Mouse (Mus musculus): Measurements from ENCODE around the gene Kcnh2. TPM values are rescaled to one million over a fixed set of nuclear protein-coding genes. Genes with fewer than 3 reads are reported as not detected.

The Kcnh2 gene
- polyA plus RNA-seq, 1 experiment from 2014 or later: 2.7 TPM

DNA sequence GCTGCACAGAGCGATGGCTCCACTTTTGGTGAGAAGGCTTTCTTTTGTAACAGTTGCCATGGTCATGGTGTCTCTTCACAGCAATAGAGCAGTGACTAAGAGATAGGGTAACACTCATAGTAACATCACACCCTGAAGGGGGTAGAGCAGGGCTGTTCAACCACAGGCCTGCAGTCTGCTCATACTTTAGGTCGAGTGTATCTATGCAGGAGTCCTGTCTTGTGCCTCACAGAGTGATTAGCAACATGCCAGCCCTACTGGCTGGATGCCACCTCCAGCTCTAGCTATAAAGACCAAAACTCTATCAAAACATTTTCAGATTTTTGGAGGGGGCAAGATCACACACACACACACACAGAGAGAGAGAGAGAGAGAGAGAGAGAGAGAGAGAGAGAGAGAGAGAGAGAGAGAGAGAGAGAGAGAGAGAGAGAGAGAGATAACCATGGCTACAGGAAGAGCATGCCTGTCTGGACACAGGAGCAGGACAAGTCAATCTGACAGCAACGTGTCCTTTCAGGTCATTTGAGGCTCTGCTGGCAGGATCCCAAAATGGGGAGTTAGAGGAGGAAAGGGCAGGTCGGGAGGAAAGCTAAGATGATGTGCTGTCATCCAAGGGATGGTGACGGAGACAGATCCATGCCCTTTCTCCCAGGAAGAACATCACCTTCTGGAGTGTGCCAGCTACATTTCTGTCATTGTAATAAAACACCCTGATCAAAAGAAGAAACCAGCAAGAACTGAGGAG is 51.4 kb downstream of the Kcnh2 start:
- Histone ChIP-seq H3K4me3 (no peak overlapping the region), H3K27ac (no peak overlapping the region), H3K9ac (no peak overlapping the region), H3K27me3 (no peaks in the 10 kb centered on the region), H3K9me3 (peaks cover under 1% of the 10 kb centered on the region; the same call in 1 of the 2 replicates), H3K4me2 (replicated peaks) (no peak overlapping the region), H3K36me3 (no peaks in the 10 kb centered on the region), H3K4me1 (no peaks in the 10 kb centered on the region)
- WGBS: 57% methylated on average over 5 of the region's 5 CpGs
- ATAC-seq (ENCODE audit: low FRiP score, low read depth): no peak

DNA sequence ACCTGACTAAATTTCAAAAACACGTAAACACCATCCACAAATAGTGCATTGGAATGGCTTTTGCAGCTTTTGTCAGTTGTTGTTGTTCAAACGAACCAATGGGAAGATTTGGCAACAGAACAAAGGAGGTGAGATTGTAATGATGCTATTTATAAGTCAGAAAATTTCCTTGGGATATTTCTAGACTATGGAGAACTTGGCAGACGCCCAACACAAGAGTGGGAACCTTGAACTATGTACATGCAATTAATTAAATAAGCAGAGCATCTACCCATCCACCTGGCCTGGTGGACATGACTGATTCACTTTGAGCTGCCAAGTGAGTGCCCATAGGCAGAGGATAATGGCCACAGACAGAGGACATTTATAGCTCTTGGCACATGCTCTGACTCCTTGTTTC is 59.5 kb downstream of the Kcnh2 start:
- no peak overlapping the region for H3K9ac ChIP-seq
- no peak overlapping the region for H3K4me3 ChIP-seq
- ATAC-seq (ENCODE audit: low FRiP score, low read depth): no peak
- no peaks in the 10 kb centered on the region for H3K4me1 ChIP-seq
- H3K27me3 ChIP-seq: peaks cover 4% of the 10 kb centered on the region; the same call in 1 of the 2 replicates
- H3K36me3 ChIP-seq: no peaks in the 10 kb centered on the region
- no peak overlapping the region for H3K4me2 ChIP-seq (replicated peaks)
- H3K27ac ChIP-seq: no peak overlapping the region
- WGBS: 67% methylated on average over 3 of the region's 3 CpGs
- peaks cover 7% of the 10 kb centered on the region; the same call in 1 of the 2 replicates for H3K9me3 ChIP-seq

DNA sequence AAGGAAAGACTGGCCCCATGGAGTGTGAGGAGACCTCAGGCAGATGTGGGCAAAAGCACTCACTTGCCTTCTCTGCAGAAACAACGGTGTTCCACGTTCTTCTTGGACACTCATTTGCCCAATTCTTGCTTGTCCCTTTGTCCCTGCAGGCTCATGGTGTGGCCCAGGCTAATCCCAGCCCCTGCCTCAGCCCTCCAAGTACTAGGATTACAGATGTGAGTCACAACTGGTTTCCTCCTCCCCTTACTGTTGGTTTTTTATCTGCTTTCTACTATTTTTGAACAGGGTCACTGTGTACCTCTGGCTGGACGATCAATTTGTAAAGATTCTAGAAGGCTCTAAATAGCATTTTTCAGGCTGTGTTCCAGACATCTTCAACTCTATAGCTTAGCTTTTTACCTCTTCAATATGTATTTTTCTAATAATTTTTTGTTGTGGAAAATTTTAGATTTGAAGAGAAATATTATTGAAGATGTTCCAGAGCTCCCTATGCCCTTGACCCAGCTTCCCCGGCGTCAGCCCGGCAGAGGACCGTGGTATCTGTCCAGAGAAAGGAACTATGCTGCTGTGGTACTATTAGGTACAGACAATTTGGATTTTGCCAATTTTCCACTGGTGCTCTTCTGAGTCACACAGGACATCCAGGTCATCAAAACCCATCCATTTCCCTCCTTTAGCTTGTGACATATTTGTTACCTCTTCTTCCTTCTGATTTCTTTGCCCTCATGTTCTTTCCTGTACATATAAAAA is 65.0 kb downstream of the Kcnh2 start:
- Histone ChIP-seq H3K27ac (no peak overlapping the region), H3K9me3 (no peaks in the 10 kb centered on the region), H3K4me1 (no peaks in the 10 kb centered on the region), H3K9ac (no peak overlapping the region), H3K4me3 (no peak overlapping the region), H3K4me2 (replicated peaks) (no peak overlapping the region), H3K27me3 (peaks cover 4% of the 10 kb centered on the region; the same call in 1 of the 2 replicates), H3K36me3 (no peaks in the 10 kb centered on the region)
- 84% methylated on average over 7 of the region's 7 CpGs for WGBS
- ATAC-seq (ENCODE audit: low FRiP score, low read depth): no peak

DNA sequence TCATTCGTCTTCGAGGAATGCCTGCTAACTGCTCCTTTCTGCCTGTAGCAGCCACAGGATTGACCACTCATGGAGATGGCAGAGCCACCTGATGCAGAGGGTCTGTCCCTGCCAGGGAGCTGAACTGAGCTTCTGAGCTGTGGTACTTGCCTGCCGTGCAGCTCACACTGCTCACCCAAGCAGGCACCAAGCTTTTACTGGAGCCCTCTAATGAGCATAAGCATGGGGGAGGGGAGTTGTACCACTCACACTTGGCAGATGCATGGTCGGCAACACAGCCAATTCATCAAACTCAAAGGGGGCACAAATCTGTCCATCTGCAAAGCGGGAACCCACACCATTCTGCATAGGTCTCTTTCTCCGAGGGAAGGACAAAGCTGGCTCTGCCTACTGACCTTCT is 67.3 kb downstream of the Kcnh2 start:
- no peak for ATAC-seq (ENCODE audit: low FRiP score, low read depth)
- Histone ChIP-seq H3K4me3 (no peak overlapping the region), H3K9me3 (no peaks in the 10 kb centered on the region), H3K27me3 (peaks cover 4% of the 10 kb centered on the region; the same call in 1 of the 2 replicates), H3K4me2 (replicated peaks) (no peak overlapping the region), H3K4me1 (no peaks in the 10 kb centered on the region), H3K36me3 (no peaks in the 10 kb centered on the region), H3K27ac (no peak overlapping the region), H3K9ac (no peak overlapping the region)
- WGBS: 74% methylated on average over 6 of the region's 6 CpGs

DNA sequence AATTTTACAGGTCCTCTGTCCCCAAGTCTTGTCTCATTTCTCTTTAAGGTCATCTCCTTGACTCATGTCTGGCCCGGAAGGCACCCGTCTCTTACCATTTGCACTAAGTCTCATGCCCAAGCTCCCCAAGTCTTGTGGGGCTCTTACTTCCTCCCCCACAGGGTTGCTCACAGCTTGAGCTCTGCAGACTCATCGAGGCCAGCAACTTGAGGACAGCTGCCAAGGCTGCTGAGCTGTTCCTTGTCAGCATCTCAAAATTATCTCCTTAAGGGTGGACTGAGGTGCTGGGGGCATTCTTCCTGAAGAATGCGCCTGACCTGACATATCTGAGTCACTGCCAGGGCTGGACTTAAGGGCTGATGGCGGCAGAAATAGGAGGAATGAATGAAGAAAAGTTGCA is 68.2 kb downstream of the Kcnh2 start:
- no peak for ATAC-seq (ENCODE audit: low FRiP score, low read depth)
- 74% methylated on average over 5 of the region's 5 CpGs for WGBS
- Histone ChIP-seq H3K27me3 (no peaks in the 10 kb centered on the region), H3K9me3 (no peaks in the 10 kb centered on the region), H3K27ac (no peak overlapping the region), H3K4me2 (replicated peaks) (no peak overlapping the region), H3K36me3 (no peaks in the 10 kb centered on the region), H3K9ac (no peak overlapping the region), H3K4me1 (no peaks in the 10 kb centered on the region), H3K4me3 (no peak overlapping the region)

DNA sequence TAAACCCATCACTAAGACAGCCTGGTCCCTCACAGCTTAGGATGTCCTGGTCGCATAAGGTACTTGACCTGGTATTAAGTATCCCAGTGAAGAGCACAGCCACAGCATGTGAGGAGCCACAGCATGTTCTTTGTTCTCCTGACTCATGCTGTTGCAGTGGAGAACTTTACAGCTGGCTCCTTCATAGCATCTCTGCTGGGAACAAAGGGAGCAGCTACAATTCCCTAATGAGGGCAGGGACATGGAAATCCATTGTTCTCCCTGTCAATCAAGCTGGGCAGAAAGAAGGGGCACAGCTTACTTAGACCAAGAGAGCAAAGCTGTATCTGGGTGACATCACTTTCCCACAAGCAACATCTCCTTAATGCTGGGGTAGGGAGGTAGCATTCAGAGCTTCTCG is 70.9 kb downstream of the Kcnh2 start:
- WGBS: 75% methylated on average over 2 of the region's 2 CpGs
- H3K4me2 ChIP-seq (replicated peaks): no peak overlapping the region
- ATAC-seq (ENCODE audit: low FRiP score, low read depth): no peak

DNA sequence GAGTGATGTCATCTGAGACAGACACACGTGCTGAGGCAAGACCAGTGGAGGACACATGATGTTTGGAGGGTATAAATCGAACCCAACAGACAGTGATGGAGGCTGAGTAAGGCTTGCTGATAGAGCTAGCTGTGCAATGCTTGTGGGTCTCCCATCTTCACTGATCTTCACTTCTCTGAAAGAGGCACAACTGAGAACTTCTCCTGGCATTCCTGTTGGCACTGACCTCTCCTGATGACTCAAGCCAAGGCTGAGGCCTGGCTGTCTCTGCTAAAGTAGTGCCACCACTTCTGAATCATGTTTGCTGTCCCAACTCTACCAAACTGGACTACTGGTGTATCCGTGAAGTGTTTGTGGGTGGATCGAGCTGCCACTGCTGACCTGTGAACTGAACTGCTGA is 71.9 kb downstream of the Kcnh2 start:
- Histone ChIP-seq H3K4me1 (no peaks in the 10 kb centered on the region), H3K4me3 (no peak overlapping the region), H3K9me3 (no peaks in the 10 kb centered on the region), H3K36me3 (no peaks in the 10 kb centered on the region), H3K27ac (no peak overlapping the region), H3K4me2 (replicated peaks) (no peak overlapping the region), H3K9ac (no peak overlapping the region), H3K27me3 (no peaks in the 10 kb centered on the region)
- no peak for ATAC-seq (ENCODE audit: low FRiP score, low read depth)
- 87% methylated on average over 4 of the region's 4 CpGs for WGBS

More for the DNA sequence above, 70.9 kb downstream of the Kcnh2 start:
- Histone ChIP-seq H3K27ac (no peak overlapping the region), H3K4me1 (no peaks in the 10 kb centered on the region), H3K9me3 (no peaks in the 10 kb centered on the region), H3K9ac (no peak overlapping the region), H3K36me3 (no peaks in the 10 kb centered on the region), H3K27me3 (no peaks in the 10 kb centered on the region), H3K4me3 (no peak overlapping the region)

DNA sequence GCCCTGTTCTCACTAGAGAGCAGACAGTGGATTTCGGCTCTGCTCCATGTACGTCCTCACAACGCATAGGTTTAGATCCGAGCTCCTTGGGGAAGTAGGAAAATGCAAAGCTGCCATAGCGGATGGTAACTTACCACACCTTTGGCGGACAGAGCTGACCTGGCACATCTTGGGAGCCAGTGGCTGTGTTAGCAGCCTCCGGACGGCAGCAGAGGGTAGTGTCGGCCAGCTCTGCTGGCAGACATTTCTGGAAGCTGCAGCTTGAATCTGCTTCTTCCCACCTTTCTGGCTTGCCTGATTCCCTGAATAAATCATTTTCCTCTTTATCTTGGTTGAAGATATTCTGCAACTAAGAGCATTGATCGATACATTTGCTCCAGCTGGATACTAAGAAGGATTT is 73.2 kb downstream of the Kcnh2 start:
- no peak overlapping the region for H3K4me3 ChIP-seq
- WGBS: 84% methylated on average over 10 of the region's 10 CpGs
- no peaks in the 10 kb centered on the region for H3K27me3 ChIP-seq
- H3K9ac ChIP-seq: no peak overlapping the region
- no peaks in the 10 kb centered on the region for H3K4me1 ChIP-seq
- no peaks in the 10 kb centered on the region for H3K36me3 ChIP-seq
- no peak overlapping the region for H3K4me2 ChIP-seq (replicated peaks)
- H3K27ac ChIP-seq: no peak overlapping the region
- ATAC-seq (ENCODE audit: low FRiP score, low read depth): no peak
- H3K9me3 ChIP-seq: no peaks in the 10 kb centered on the region

DNA sequence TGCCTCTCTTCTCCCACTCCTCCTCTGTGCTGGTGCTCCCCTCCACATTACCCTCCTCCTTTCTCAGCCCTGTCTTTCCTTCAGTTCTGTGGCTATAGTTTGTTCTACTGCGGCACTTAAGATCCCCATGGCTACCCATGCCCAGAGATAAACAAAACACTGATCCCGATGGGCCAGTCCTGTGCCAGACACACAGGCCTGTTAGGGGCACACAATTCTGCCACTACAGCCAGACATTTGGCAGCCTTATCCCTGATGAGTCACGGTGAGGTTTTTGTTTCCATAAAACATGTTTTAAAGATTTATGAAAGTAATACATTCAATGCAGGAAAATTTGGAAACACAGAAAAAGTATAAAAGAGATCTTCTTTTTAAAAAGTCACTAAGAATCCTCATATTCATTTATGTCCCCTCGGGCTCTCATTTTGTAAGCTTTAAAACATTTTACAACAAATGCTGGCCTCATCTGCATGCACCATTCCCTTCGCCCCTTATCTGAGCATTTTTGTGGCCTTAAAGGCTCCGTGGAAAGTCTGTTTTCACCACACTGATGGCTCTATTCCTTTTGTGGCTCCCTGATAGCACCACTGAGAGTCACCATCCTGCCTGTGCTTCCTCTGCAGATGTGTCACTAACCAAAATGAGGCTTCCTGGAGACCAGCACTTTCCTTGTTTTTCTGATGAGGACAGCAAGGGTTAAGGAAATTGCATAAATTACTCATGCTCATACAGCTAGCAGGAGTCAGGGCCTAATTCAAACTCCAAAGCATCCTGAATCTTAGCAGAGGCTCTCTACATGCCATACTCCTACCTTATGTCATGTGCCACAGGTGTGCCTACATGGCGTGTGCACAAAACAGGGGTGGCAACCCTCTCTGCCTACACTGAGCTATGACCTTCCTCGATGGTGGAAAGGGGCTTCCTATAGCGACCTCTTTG is 77.5 kb downstream of the Kcnh2 start:
- no peak overlapping the region for H3K4me3 ChIP-seq
- H3K27ac ChIP-seq: no peak overlapping the region
- no peak for ATAC-seq (ENCODE audit: low FRiP score, low read depth)
- H3K9me3 ChIP-seq: no peaks in the 10 kb centered on the region
- no peaks in the 10 kb centered on the region for H3K27me3 ChIP-seq
- H3K36me3 ChIP-seq: no peaks in the 10 kb centered on the region
- no peak overlapping the region for H3K4me2 ChIP-seq (replicated peaks)
- H3K4me1 ChIP-seq: no peaks in the 10 kb centered on the region
- WGBS: 65% methylated on average over 9 of the region's 9 CpGs
- no peak overlapping the region for H3K9ac ChIP-seq

DNA sequence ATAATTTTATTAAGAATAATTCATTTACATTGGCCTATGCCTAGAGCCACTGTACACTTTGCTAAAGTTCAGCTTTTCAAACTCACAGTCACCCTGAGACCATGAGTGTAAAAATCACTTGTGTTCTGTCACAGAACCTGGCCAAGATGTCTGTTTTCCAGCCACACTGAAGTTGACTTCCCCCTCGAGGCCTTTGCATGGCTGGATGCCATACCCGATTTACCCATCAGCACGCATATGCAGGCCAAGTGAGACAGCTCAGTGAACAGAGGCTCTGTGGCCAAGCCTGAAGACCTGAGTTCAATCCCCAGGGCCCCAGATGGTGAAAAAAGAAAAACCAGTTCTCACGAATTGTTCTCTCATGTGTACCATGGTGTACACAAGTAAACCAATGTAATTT is 80.5 kb downstream of the Kcnh2 start:
- no peak overlapping the region for H3K4me2 ChIP-seq (replicated peaks)
- H3K4me1 ChIP-seq: peaks cover 6% of the 10 kb centered on the region; the same call in 1 of the 2 replicates
- H3K27me3 ChIP-seq: no peaks in the 10 kb centered on the region
- H3K36me3 ChIP-seq: no peaks in the 10 kb centered on the region
- H3K4me3 ChIP-seq: no peak overlapping the region
- H3K27ac ChIP-seq: no peak overlapping the region
- H3K9ac ChIP-seq: no peak overlapping the region
- 71% methylated on average over 4 of the region's 4 CpGs for WGBS
- no peak for ATAC-seq (ENCODE audit: low FRiP score, low read depth)
- H3K9me3 ChIP-seq: no peaks in the 10 kb centered on the region

All from limb, embryonic 13.5 days (tissue).